Mouse (Mus musculus) spleen, postnatal 0 days (tissue): ENCODE results near the gene Nfyc. TPM values are rescaled to one million over a fixed set of nuclear protein-coding genes. Genes with fewer than 3 reads are reported as not detected.

Experiments used
- microRNA counts: library from miRNA; unstranded; fragments of <30 nt; microRNA quantifications from one replicate; lab custom pipeline; 2015
- polyA plus RNA-seq: library from polyadenylated mRNA; unstranded; fragments of >200 nt; fragmentation: Nextera tagmentation; extraction: Ambion mirVana; gene quantifications from 2 replicates; pipeline ENCODE4 v1.2.1, GENCODE M21; 2015

Gene Nfyc
- polyA plus RNA-seq: 42.9 and 45.6 TPM in 2 replicates

GRCm38 (mm10) chr4:120831472-120831871 lies at the start of gene Nfyc:
TSS of gene Nfyc (minus strand) at chr4:120831572.

GRCm38 (mm10) chr4:120854588-120855319 lies 23.4 kb upstream of the Nfyc start, which contains the start of gene Rims3:
TSS of gene Rims3 (plus strand) at chr4:120854816.

GRCm38 (mm10) chr4:120747941-120748866 lies 83.2 kb downstream of the Nfyc start, which contains the start of gene Kcnq4:
TSS of gene Kcnq4 (minus strand) at chr4:120748612.

MicroRNAs encoded within 50 kb of the gene (microRNA counts, 519-probe panel; counts per million panel counts)
- 5,575 counts per million, percentile 43 among the panel's probes with 10 or more counts for microRNA mmu-miR-30e (lab: Ali Mortazavi, UCI)

Other genes with a start within 250 kb of the Nfyc start
- 0.61 TPM in 1 of 2 replicates, not detected in the other for gene Gm8439, start 242.8 kb downstream of the Nfyc start, polyA plus RNA-seq
- 56.9 and 92.3 TPM in 2 replicates for gene Cited4, start 165.0 kb downstream of the Nfyc start, polyA plus RNA-seq
- 0.17 and 0.46 TPM in 2 replicates for gene Kcnq4, start 83.0 kb downstream of the Nfyc start, polyA plus RNA-seq
- gene Rims3, start 23.2 kb upstream of the Nfyc start, polyA plus RNA-seq: 0.33 and 0.34 TPM in 2 replicates
- 9.3 and 11.4 TPM in 2 replicates for gene Exo5, start 93.4 kb upstream of the Nfyc start, polyA plus RNA-seq
- gene Zfp69, start 120.1 kb upstream of the Nfyc start, polyA plus RNA-seq: 2.4 and 2.8 TPM in 2 replicates
- 27.8 and 30.9 TPM in 2 replicates for gene Smap2, start 185.7 kb upstream of the Nfyc start, polyA plus RNA-seq
- gene Col9a2, start 207.8 kb upstream of the Nfyc start, polyA plus RNA-seq: 2.8 and 3.4 TPM in 2 replicates